Mouse (Mus musculus): ENCODE results near the gene Rarg. TPM values are rescaled to one million over a fixed set of nuclear protein-coding genes. Genes with fewer than 3 reads are reported as not detected.

Rarg gene
- total and polyA plus RNA-seq, 3 experiments: 0.39 to 5.8 TPM; not detected in 1

DNA sequence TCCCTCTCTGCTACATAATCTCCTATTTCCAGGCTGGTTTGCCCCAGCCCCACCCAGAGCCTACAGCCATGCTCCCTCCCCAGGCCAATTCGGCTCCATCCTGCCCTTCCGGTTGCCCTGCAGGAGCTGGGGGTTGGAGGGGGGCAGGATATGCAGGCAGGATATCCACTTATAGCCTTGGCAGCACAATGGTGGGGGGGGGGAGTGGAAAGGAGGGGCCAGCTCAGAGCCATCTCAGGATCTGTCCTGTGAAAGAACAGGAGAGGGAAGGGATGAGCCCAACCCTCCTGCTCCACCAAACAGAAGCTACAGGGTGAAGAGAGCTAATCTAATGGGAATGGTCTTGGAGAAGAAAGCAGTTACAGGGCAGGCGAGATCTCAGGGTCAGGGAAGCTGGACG is 16.7 kb downstream of the Rarg start:
- Histone ChIP-seq H3K36me3 (ENCODE audit: control insufficient read depth in 1 of 2, insufficient read depth in 2 of 2, low read length in 2 of 2) (peaks cover 0 to 7% of the 10 kb centered on the region in 2 experiments; a peak in 2 of 4 replicates), H3K9ac (ENCODE audit: control insufficient read depth, low read depth, low read length, poor library complexity, severe bottlenecking) (no peak overlapping the region), H3K4me3 (ENCODE audit: control insufficient read depth in 1 of 2, insufficient read depth in 1 of 2, low read depth in 2 of 2, low read length in 2 of 2) (no peak overlapping the region), H3K27ac (ENCODE audit: control insufficient read depth, low read depth, low read length) (no peak overlapping the region), H3K79me2 (ENCODE audit: control insufficient read depth, insufficient read depth, low read length, poor library complexity) (no peaks in the 10 kb centered on the region), H3K4me1 (ENCODE audit: control insufficient read depth in 1 of 2, insufficient read depth in 2 of 2, low read length in 2 of 2) (peaks cover 3 to 21% of the 10 kb centered on the region in 2 experiments), H3K9me3 (replicated peaks; ENCODE audit: insufficient read depth, low read length) (no peaks in the 10 kb centered on the region), H3K27me3 (ENCODE audit: control insufficient read depth in 1 of 2, insufficient read depth in 2 of 2, low read length in 2 of 2) (peaks cover 5 to 8% of the 10 kb centered on the region in 2 experiments; a peak in 3 of 4 replicates)
- DNase-seq (ENCODE audit: low read depth, low spot score): no peak
- TF ChIP-seq USF2 (IDR thresholded peaks at IDR 0.05; ENCODE audit: borderline replicate concordance in 1 of 2, insufficient read depth in 1 of 2, low read depth in 1 of 2, low read length in 2 of 2): no peak

DNA sequence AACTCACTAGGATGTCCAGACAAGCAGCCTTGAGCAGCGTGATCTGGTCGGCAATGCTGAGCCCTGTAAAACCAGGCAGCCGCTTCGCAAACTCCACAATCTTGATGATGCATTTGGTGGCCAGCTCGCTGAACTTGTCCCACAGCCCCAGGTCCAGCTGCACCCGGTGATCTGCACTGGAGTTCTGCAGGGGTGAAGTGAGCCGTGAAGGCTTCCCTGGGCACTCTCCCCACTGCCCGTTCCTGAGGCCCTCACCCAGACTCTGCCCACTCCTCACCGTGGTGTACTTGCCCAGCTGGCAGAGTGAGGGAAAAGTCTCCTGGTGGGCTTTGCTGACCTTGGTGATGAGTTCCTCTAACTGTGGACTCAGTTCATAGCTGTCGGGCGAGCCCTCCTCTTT is 17.5 kb downstream of the Rarg start:
- TF ChIP-seq POLR2A (IDR thresholded peaks at IDR 0.05; ENCODE audit: control insufficient read depth in 1 of 2, insufficient read depth in 1 of 2, low read depth in 1 of 2, low read length in 2 of 2, poor library complexity in 1 of 2) (no peak), UBTF (IDR thresholded peaks at IDR 0.05; ENCODE audit: borderline replicate concordance, insufficient read depth, low read depth, low read length) (no peak), ZMIZ1 (IDR thresholded peaks at IDR 0.05; ENCODE audit: low read depth, low read length) (no peak), HCFC1 (IDR thresholded peaks at IDR 0.05; ENCODE audit: low read depth, low read length) (no peak), RAD21 (IDR thresholded peaks at IDR 0.05; ENCODE audit: low read depth, low read length) (no peak), CHD2 (IDR thresholded peaks at IDR 0.05; ENCODE audit: low read length) (no peak), ZKSCAN1 (IDR thresholded peaks at IDR 0.05; ENCODE audit: low read depth, low read length) (no peak), KAT2A (conservative IDR thresholded peaks at IDR 0.05; ENCODE audit: low read depth, low read length) (no peak), MAFK (IDR thresholded peaks at IDR 0.05; ENCODE audit: borderline replicate concordance, low read depth, low read length) (no peak), CTCF (IDR thresholded peaks at IDR 0.05 in 2 of 3, conservative IDR thresholded peaks at IDR 0.05 in 1 of 3; ENCODE audit: control insufficient read depth in 1 of 3, insufficient read depth in 1 of 3, low read depth in 2 of 3, low read length in 3 of 3, poor library complexity in 1 of 3, severe bottlenecking in 1 of 3) (no peak), TCF12 (IDR thresholded peaks at IDR 0.05; ENCODE audit: low read depth, low read length) (no peak), TAL1 (IDR thresholded peaks at IDR 0.05; ENCODE audit: low read length) (no peak), MAZ (IDR thresholded peaks at IDR 0.05; ENCODE audit: low read depth, low read length) (no peak)
- no peak for DNase-seq (ENCODE audit: low read depth, low spot score)
- H3K27ac ChIP-seq (ENCODE audit: control insufficient read depth, low read depth, low read length): no peak overlapping the region

DNA sequence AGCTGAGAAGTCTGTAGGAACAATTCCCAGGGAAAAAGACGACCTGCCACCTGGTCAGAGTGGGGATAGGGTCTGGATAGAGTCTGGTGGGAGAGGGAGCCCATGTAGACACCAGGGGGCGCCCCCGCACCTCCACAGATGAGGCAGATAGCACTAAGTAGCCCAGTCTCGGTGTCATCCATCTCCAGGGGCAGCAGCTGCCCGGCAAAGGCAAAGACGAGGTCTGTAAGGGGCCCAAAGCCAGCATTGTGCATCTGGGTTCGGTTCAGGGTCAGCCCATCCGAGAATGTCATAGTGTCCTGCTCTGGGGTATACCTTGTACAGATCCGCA is 18.1 kb downstream of the Rarg start:
- H3K4me1 ChIP-seq (ENCODE audit: control insufficient read depth in 1 of 2, insufficient read depth in 2 of 2, low read length in 2 of 2): peaks cover 0 to 14% of the 10 kb centered on the region in 2 experiments; a peak in 3 of 4 replicates
- H3K9me3 ChIP-seq (replicated peaks; ENCODE audit: insufficient read depth, low read length): no peaks in the 10 kb centered on the region
- peaks cover 0 to 1% of the 10 kb centered on the region in 2 experiments; a peak in 2 of 4 replicates for H3K27me3 ChIP-seq (ENCODE audit: control insufficient read depth in 1 of 2, insufficient read depth in 2 of 2, low read length in 2 of 2)
- H3K36me3 ChIP-seq (ENCODE audit: control insufficient read depth in 1 of 2, insufficient read depth in 2 of 2, low read length in 2 of 2): peaks cover 0 to 3% of the 10 kb centered on the region in 2 experiments; a peak in 2 of 4 replicates
- peak; percentile 81 for DNase-seq (ENCODE audit: low read depth, low spot score)
- no peaks in the 10 kb centered on the region for H3K79me2 ChIP-seq (ENCODE audit: control insufficient read depth, insufficient read depth, low read length, poor library complexity)
- H3K9ac ChIP-seq (ENCODE audit: control insufficient read depth, low read depth, low read length, poor library complexity, severe bottlenecking): no peak overlapping the region
- no peak overlapping the region for H3K4me3 ChIP-seq (ENCODE audit: control insufficient read depth in 1 of 2, insufficient read depth in 1 of 2, low read depth in 2 of 2, low read length in 2 of 2)
- TF ChIP-seq CTCF (IDR thresholded peaks at IDR 0.05 in 2 of 3, conservative IDR thresholded peaks at IDR 0.05 in 1 of 3; ENCODE audit: control insufficient read depth in 1 of 3, insufficient read depth in 1 of 3, low read depth in 2 of 3, low read length in 3 of 3, poor library complexity in 1 of 3, severe bottlenecking in 1 of 3) (peak; percentile 92 to 98 (median 96)), ELF1 (IDR thresholded peaks at IDR 0.05; ENCODE audit: low read depth, low read length) (0 out of 2 replicates have a peak, but pooled peaks have one; percentile 12), UBTF (IDR thresholded peaks at IDR 0.05; ENCODE audit: borderline replicate concordance, insufficient read depth, low read depth, low read length) (no peak), GATA1 (IDR thresholded peaks at IDR 0.05; ENCODE audit: low read depth, low read length) (peak; percentile 62), MYB (IDR thresholded peaks at IDR 0.05; ENCODE audit: low read depth, low read length) (no peak), EP300 (IDR thresholded peaks at IDR 0.05; ENCODE audit: low read depth in 1 of 2, low read length in 2 of 2) (no peak), E2F4 (IDR thresholded peaks at IDR 0.05; ENCODE audit: borderline replicate concordance, low read depth, low read length) (no peak), SMC3 (IDR thresholded peaks at IDR 0.05; ENCODE audit: low read depth, low read length) (peak; percentile 97), POLR2A (IDR thresholded peaks at IDR 0.05; ENCODE audit: control insufficient read depth in 1 of 2, insufficient read depth in 1 of 2, low read depth in 1 of 2, low read length in 2 of 2, poor library complexity in 1 of 2) (no peak), RAD21 (IDR thresholded peaks at IDR 0.05; ENCODE audit: low read depth, low read length) (peak; percentile 92), KAT2A (conservative IDR thresholded peaks at IDR 0.05; ENCODE audit: low read depth, low read length) (no peak), ZC3H11A (IDR thresholded peaks at IDR 0.05; ENCODE audit: low read depth, low read length) (peak; percentile 94)
- H3K27ac ChIP-seq (ENCODE audit: control insufficient read depth, low read depth, low read length): no peak overlapping the region

More for the DNA sequence above, 17.5 kb downstream of the Rarg start:
- Histone ChIP-seq H3K27me3 (ENCODE audit: control insufficient read depth in 1 of 2, insufficient read depth in 2 of 2, low read length in 2 of 2) (peaks cover under 1 to 3% of the 10 kb centered on the region in 2 experiments; a peak in 3 of 4 replicates), H3K9me3 (replicated peaks; ENCODE audit: insufficient read depth, low read length) (no peaks in the 10 kb centered on the region), H3K4me1 (ENCODE audit: control insufficient read depth in 1 of 2, insufficient read depth in 2 of 2, low read length in 2 of 2) (peaks cover 0 to 14% of the 10 kb centered on the region in 2 experiments; a peak in 3 of 4 replicates), H3K4me3 (ENCODE audit: control insufficient read depth in 1 of 2, insufficient read depth in 1 of 2, low read depth in 2 of 2, low read length in 2 of 2) (no peak overlapping the region), H3K9ac (ENCODE audit: control insufficient read depth, low read depth, low read length, poor library complexity, severe bottlenecking) (no peak overlapping the region), H3K36me3 (ENCODE audit: control insufficient read depth in 1 of 2, insufficient read depth in 2 of 2, low read length in 2 of 2) (peaks cover 0 to 7% of the 10 kb centered on the region in 2 experiments; a peak in 2 of 4 replicates), H3K79me2 (ENCODE audit: control insufficient read depth, insufficient read depth, low read length, poor library complexity) (no peaks in the 10 kb centered on the region)

All from MEL (cell line).